Mouse (Mus musculus) macrophage (primary cell): ENCODE measurements around the gene Trmt1. TPM values are rescaled to one million over a fixed set of nuclear protein-coding genes. Genes with fewer than 3 reads are reported as not detected.

Experiments used
- H3K27ac ChIP-seq: fragments of 350-480 bp; formaldehyde crosslinking; 2 replicates; pipeline ENCODE4 v1.9.0; 2021
- H3K36me3 ChIP-seq: fragments of 350-480 bp; formaldehyde crosslinking; 2 replicates; pipeline ENCODE4 v1.9.0; 2021; ENCODE audit errors: inconsistent target
- H3K4me3 ChIP-seq: fragments of 350-480 bp; formaldehyde crosslinking; 2 replicates; pipeline ENCODE4 v1.9.0; 2021; ENCODE audit errors: inconsistent target
- H3K79me2 ChIP-seq: fragments of 350-480 bp; formaldehyde crosslinking; 2 replicates; pipeline ENCODE4 v1.9.0; 2021; ENCODE audit errors: inconsistent target
- WGBS: methylation state at CpG from one replicate; pipeline ENCODE4 v1.1.7; 2026; ENCODE audit warnings: inconsistent platforms; ENCODE audit not compliant: missing documents; 5-methylcytosine and 5-hydroxymethylcytosine counted together
- polyA plus RNA-seq: library from polyadenylated mRNA; stranded (reverse); fragments of 250-400 nt; gene quantifications from 3 replicates; pipeline ENCODE4 v1.2.4, GENCODE M21; 2018; ENCODE audit warnings: inconsistent platforms

Gene Trmt1
- polyA plus RNA-seq, 1 experiment from 2014 or later, result 24.6 TPM

- peaks cover 12% of the 10 kb centered on the region for H3K79me2 ChIP-seq
- H3K27ac ChIP-seq, result no peak overlapping the region
- no peak overlapping the region for H3K4me3 ChIP-seq
- H3K36me3 ChIP-seq, result peaks cover 34% of the 10 kb centered on the region; the same call in 1 of the 2 replicates
- 97% methylated on average over 6 of the region's 6 CpGs for WGBS
Observed at GRCm38 (mm10) chr8:84695140-84695539, 9.0 kb downstream of the Trmt1 start.

GRCm38 (mm10) chr8:84697166-84698130, 11.3 kb downstream of the Trmt1 start:
- peaks cover 28% of the 10 kb centered on the region; the same call in 1 of the 2 replicates for H3K36me3 ChIP-seq
- no peak overlapping the region for H3K4me3 ChIP-seq

GRCm38 (mm10) chr8:84698288-84698687, 12.2 kb downstream of the Trmt1 start:
- no peak overlapping the region for H3K4me3 ChIP-seq
- H3K79me2 ChIP-seq, result peaks cover 16% of the 10 kb centered on the region
- no peak overlapping the region for H3K27ac ChIP-seq
- H3K36me3 ChIP-seq, result peaks cover 25% of the 10 kb centered on the region; the same call in 1 of the 2 replicates
- WGBS, result 81% methylated on average over 5 of the region's 5 CpGs

More at GRCm38 (mm10) chr8:84697166-84698130, 11.3 kb downstream of the Trmt1 start:
- WGBS, result 64% methylated on average over 9 of the region's 14 CpGs
- Histone ChIP-seq H3K27ac (no peak overlapping the region), H3K79me2 (peaks cover 8% of the 10 kb centered on the region)

- Histone ChIP-seq H3K4me3 (no peak overlapping the region), H3K79me2 (peaks cover 21% of the 10 kb centered on the region), H3K36me3 (peaks cover 20% of the 10 kb centered on the region; the same call in 1 of the 2 replicates), H3K27ac (peak overlapping the region; percentile 98)
- WGBS, result 47% methylated on average over 9 of the region's 9 CpGs
Observed at GRCm38 (mm10) chr8:84698929-84699401, 12.9 kb downstream of the Trmt1 start.

- whole genome bisulfite sequencing, result 17% methylated on average over 7 of the region's 7 CpGs
- Histone ChIP-seq H3K4me3 (no peak overlapping the region), H3K36me3 (peaks cover 20% of the 10 kb centered on the region; the same call in 1 of the 2 replicates), H3K27ac (peak overlapping the region; percentile 98), H3K79me2 (peaks cover 27% of the 10 kb centered on the region)
Observed at GRCm38 (mm10) chr8:84699861-84700322, 13.8 kb downstream of the Trmt1 start.

GRCm38 (mm10) chr8:84700526-84700925, 14.4 kb downstream of the Trmt1 start:
- peaks cover 27% of the 10 kb centered on the region for H3K79me2 ChIP-seq
- WGBS, result 13% methylated on average over 4 of the region's 5 CpGs
- H3K27ac ChIP-seq, result peak overlapping the region; percentile 98
- H3K36me3 ChIP-seq, result peaks cover 16% of the 10 kb centered on the region; the same call in 1 of the 2 replicates
- H3K4me3 ChIP-seq, result no peak overlapping the region

GRCm38 (mm10) chr8:84700941-84701911, 15.1 kb downstream of the Trmt1 start, which contains the start of gene Lyl1:
Gene Lyl1 (plus strand): TSS chr8:84701457.
- Histone ChIP-seq H3K79me2 (peaks cover 27% of the 10 kb centered on the region), H3K27ac (peak within 1 kb of the TSS; percentile 98), H3K36me3 (peaks cover 11% of the 10 kb centered on the region; the same call in 1 of the 2 replicates), H3K4me3 (peak within 1 kb of the TSS; percentile 91)
- WGBS, result under 1% methylated on average over 33 of the region's 34 CpGs

GRCm38 (mm10) chr8:84702561-84702960, 16.5 kb downstream of the Trmt1 start:
- H3K79me2 ChIP-seq, result peaks cover 27% of the 10 kb centered on the region
- H3K27ac ChIP-seq, result peak overlapping the region; percentile 98
- H3K4me3 ChIP-seq, result peak overlapping the region; percentile 91
- H3K36me3 ChIP-seq, result peaks cover under 1% of the 10 kb centered on the region; the same call in 1 of the 2 replicates
- 5% methylated on average over 9 of the region's 9 CpGs for WGBS

- peak overlapping the region; percentile 98 for H3K27ac ChIP-seq
- peak overlapping the region; percentile 91 for H3K4me3 ChIP-seq
- peaks cover 27% of the 10 kb centered on the region for H3K79me2 ChIP-seq
- WGBS, result 7% methylated on average over 5 of the region's 6 CpGs
- H3K36me3 ChIP-seq, result no peaks in the 10 kb centered on the region
Observed at GRCm38 (mm10) chr8:84702963-84703465, 16.9 kb downstream of the Trmt1 start.

- Histone ChIP-seq H3K4me3 (peak overlapping the region; percentile 91), H3K79me2 (peaks cover 27% of the 10 kb centered on the region), H3K27ac (peak overlapping the region; percentile 98), H3K36me3 (no peaks in the 10 kb centered on the region)
- WGBS, result 3% methylated on average over 35 of the region's 38 CpGs
Observed at GRCm38 (mm10) chr8:84703466-84704249, 17.6 kb downstream of the Trmt1 start.

GRCm38 (mm10) chr8:84704356-84704755, 18.2 kb downstream of the Trmt1 start:
- Histone ChIP-seq H3K4me3 (peak overlapping the region; percentile 21; the same call in 1 of the 2 replicates), H3K36me3 (no peaks in the 10 kb centered on the region), H3K27ac (peak overlapping the region; percentile 76), H3K79me2 (peaks cover 27% of the 10 kb centered on the region)
- WGBS, result 5% methylated on average over 16 of the region's 16 CpGs

- Histone ChIP-seq H3K79me2 (peaks cover 27% of the 10 kb centered on the region), H3K4me3 (no peak overlapping the region; the same call in 1 of the 2 replicates), H3K27ac (peak overlapping the region; percentile 76), H3K36me3 (no peaks in the 10 kb centered on the region)
- WGBS, result 6% methylated on average over 45 of the region's 61 CpGs
Observed at GRCm38 (mm10) chr8:84704867-84705831, 19.0 kb downstream of the Trmt1 start.
